Mouse (Mus musculus): ENCODE measurements around the gene Rap1gap. TPM values are rescaled to one million over a fixed set of nuclear protein-coding genes. Genes with fewer than 3 reads are reported as not detected.
A peak's percentile ranks its signal among the peaks of the same experiment; 100 is the strongest.

Gene Rap1gap
- total RNA-seq, 2 experiments from 2014 or later, result 5.4 to 10.7 TPM

GRCm38 (mm10) chr4:137717005-137717404, 52.5 kb downstream of the Rap1gap start:
- intact Hi-C loops (cut with DNase I), result no loop called here
- DNase-seq, result no peak

DNA sequence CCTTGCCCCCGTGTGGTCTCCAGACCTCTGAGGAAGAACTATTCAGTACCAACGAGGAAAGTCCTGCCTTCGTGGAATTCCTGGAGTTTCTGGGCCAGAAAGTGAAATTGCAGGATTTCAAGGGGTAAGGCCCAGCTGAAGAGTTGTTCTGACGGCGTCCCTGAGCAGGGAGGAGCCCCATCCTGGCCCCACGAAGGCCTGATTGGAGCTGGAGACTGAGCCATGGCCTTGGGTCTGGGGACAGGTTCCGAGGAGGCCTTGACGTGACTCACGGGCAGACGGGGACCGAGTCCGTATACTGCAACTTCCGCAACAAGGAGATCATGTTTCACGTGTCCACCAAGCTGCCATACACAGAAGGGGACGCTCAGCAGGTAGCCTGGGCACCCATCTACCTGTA, 53.1 kb downstream of the Rap1gap start:
- no peak for DNase-seq
- intact Hi-C loops (cut with DNase I), result no loop called here

DNA sequence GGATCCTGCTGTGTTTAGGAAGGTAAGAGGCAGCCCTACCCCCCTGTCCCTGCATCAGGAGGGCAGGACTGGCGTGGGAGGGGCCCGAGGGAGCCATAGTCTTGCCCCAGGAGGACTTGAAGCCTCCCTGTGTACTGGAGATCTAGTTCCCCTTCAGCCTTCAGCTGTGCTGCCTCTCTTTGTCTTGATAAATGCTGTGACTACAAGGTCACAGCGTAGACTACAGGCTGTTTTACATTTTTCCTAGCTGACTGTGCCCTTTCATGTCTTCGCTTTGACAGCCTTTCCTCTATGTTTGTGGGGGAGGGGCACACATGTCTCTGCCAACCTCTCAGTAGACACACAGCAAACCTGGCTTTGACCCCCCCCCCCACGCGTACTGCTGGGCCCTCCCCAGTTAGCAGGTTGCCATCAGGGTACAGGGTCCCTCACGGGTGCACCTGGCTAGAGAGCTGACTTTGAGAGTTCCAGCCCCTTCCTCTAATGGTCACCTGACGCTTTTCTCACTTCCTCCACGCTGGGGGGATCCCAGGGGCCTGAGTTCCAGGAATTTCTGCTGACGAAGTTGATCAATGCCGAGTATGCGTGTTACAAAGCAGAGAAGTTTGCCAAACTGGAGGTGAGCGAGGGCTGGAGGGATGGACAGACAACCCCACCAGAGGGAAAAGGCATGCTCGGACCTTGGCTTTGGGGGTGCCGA, 55.0 kb downstream of the Rap1gap start:
- DNase-seq, result no peak
- intact Hi-C loops (cut with DNase I), result no loop called here

- intact Hi-C loops (cut with DNase I), result no loop called here
These were observed 57.0 kb downstream of the Rap1gap start for GRCm38 (mm10) chr4:137721563-137721962.

GRCm38 (mm10) chr4:137722230-137722629, 57.7 kb downstream of the Rap1gap start:
- intact Hi-C loops (cut with DNase I), result loop anchor here (1.0 kb wide), 1 partner anchor 39 kb away; no protein-coding TSS in a partner anchor
- no peak for DNase-seq

More at GRCm38 (mm10) chr4:137721563-137721962, 57.0 kb downstream of the Rap1gap start:
- no peak for DNase-seq

- intact Hi-C loops (cut with DNase I), result loop anchor here (1.0 kb wide), 1 partner anchor 40 kb away; no protein-coding TSS in a partner anchor
- DNase-seq, result peak; percentile 37 to 63
These were observed 58.3 kb downstream of the Rap1gap start for GRCm38 (mm10) chr4:137722692-137723427.

DNA sequence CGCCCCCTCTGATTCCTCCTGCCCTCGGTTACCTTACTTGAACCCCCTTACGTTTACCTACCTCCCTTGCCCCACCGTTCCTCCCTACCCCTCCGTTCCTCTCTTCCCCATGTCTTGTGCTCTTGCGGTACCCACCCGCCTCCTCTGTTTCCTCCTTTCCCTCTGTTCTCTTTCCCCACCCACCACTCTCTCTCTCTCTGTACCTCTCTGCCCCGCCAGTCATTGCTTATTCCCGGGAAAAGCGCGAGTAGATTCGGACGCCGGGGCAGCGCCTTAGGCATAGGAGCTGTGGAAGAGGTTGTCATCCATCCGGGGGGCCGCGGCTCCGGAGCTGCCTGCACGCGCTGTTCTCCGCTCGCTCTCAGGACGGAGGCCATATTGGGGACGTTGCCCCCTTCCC, 59.0 kb downstream of the Rap1gap start:
- intact Hi-C loops (cut with DNase I), result no loop called here

GRCm38 (mm10) chr4:137724212-137724611, 59.7 kb downstream of the Rap1gap start:
- DNase-seq, result peak in 1 of 2 experiments; percentile 52
- intact Hi-C loops (cut with DNase I), result no loop called here

More for the DNA sequence above, 59.0 kb downstream of the Rap1gap start:
- DNase-seq, result no peak

GRCm38 (mm10) chr4:137724766-137725165, 60.2 kb downstream of the Rap1gap start:
- intact Hi-C loops (cut with DNase I), result no loop called here
- peak; percentile 62 to 76 for DNase-seq

DNA sequence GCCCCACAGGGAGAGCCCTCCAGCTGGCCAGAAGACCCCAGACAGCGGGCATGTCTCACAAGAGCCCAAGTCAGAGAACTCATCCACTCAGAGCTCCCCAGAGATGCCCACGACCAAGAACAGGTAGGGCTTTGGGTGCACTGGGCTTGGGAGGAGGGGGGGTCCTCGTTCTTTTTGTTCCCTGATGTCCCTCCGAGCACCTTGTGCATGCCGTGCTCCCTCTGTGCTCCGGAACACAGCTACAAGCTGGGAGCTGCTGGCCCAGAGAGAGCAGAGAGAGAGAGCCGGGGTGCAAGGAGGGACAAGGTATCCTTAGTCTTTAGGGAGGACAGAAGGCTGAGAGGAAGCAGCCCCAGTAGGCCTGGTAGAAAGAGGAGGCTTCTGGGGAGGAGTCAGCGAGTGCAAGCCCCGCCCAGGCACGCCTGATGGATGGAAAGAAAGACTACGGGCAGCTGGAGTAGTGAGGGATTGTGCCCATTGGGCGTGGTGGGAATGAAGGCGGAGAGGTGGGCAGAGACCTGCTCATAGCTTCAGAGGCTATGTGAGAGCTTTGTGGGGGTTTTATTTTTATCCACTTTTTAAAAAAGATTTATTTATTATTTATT, 61.1 kb downstream of the Rap1gap start:
- intact Hi-C loops (cut with DNase I), result no loop called here
- DNase-seq, result no peak

- no peak for DNase-seq
- intact Hi-C loops (cut with DNase I), result no loop called here
These were observed 62.4 kb downstream of the Rap1gap start for GRCm38 (mm10) chr4:137726739-137727505.

DNA sequence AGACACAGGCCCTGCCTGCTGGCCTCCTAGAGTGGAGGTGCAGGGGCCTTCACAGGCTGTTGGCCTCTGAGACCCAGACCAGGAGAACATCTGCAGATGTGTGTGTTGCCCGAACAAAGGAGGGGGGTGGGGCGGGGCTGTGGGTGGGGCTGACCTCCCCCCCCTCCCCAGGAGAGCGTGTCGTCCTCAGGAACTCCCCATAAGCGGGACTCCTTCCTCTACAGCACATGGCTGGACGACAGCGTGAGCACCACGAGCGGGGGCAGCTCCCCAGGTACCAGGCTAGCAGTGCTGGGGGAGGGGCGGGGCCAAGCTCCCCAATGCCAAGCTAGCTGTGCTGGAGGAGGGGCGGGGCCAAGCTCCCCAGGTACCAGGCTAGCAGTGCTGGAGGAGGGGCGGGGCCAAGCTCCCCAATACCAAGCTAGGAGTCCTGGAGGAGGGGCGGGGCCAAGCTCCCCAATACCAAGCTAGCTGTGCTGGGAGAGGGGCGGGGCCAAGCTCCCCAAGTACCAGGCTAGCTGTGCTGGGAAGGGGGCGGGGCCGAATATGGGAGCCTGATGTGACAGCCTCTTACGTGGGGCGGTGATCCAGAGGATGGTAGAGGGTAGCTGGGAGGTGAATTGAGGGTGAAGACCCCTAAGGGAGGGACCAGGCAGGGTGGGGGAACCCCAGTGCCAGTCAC, 63.1 kb downstream of the Rap1gap start:
- intact Hi-C loops (cut with DNase I), result no loop called here
- DNase-seq, result no peak

- DNase-seq, result no peak
These were observed 64.1 kb downstream of the Rap1gap start for GRCm38 (mm10) chr4:137728399-137729154.

GRCm38 (mm10) chr4:137729155-137729855, 64.8 kb downstream of the Rap1gap start:
- no peak for DNase-seq
- intact Hi-C loops (cut with DNase I), result no loop called here

More at GRCm38 (mm10) chr4:137728399-137729154, 64.1 kb downstream of the Rap1gap start:
- intact Hi-C loops (cut with DNase I), result no loop called here

GRCm38 (mm10) chr4:137730134-137730533, 65.6 kb downstream of the Rap1gap start:
- intact Hi-C loops (cut with DNase I), result loop anchor here (1.0 to 5.0 kb wide), 3 partner anchors 66 to 217 kb away; partner anchors contain the start of gene Alpl
- DNase-seq, result peak; percentile 82 to 83

DNA sequence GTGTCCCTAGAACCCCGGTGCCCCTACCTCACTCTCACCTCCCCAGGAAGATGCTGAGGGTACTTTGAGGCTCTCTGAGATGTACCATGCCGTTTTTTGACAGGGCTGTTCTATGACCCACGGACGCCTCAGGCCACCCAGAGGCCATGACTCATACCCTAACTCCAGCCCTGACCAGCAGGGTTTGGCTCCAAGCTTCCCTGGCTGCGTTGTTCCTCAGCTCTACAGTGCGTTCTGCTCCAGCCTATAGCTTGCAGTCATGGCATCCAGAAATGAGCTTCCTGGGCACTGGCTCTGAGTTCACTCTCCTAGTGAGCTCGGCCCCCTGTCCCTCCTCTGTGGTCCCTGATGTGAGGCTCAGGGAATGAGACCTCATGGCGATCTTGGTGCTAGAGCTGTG, 66.2 kb downstream of the Rap1gap start:
- no peak for DNase-seq
- intact Hi-C loops (cut with DNase I), result loop anchor here (1.0 to 5.0 kb wide), 3 partner anchors 66 to 217 kb away; partner anchors contain the start of gene Alpl

DNA sequence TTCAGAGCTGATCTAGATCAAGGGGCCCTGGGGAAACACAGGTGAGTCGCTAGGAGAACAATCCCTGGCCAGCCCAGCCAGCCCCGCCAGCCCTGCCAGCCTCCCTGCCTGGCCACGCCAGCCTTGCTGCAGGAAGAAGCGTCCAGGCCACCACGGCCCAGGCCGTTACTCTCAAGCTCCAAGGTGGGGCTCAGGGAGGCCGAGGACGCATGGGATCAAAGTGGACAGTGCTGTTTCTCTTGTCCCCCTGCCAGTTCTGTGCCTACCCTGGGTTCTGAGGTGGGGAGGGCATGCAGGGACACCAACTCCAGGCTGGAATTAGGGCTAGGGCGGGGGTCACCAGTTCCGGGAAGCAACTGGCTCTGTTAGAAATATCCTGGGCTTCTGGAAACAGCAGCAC, 67.4 kb downstream of the Rap1gap start:
- DNase-seq, result no peak
- intact Hi-C loops (cut with DNase I), result loop anchor here (2.0 to 5.0 kb wide), 2 partner anchors 103 to 215 kb away; no protein-coding TSS in a partner anchor

GRCm38 (mm10) chr4:137732361-137732760, 67.8 kb downstream of the Rap1gap start:
- no peak for DNase-seq
- intact Hi-C loops (cut with DNase I), result loop anchor here (5.0 kb wide), 1 partner anchor 215 kb away; no protein-coding TSS in a partner anchor
